Mouse (Mus musculus): ENCODE data around the gene Ccdc125. TPM values are rescaled to one million over a fixed set of nuclear protein-coding genes. Genes with fewer than 3 reads are reported as not detected.
A peak's percentile ranks its signal among the peaks of the same experiment; 100 is the strongest.

Gene Ccdc125
- total RNA-seq (2014; rRNA removed): 1.7 and 1.8 TPM in 2 replicates
- polyA plus RNA-seq (2015; fragmentation: Nextera tagmentation; extraction: Ambion mirVana): 0.81 and 0.86 TPM in 2 replicates

- Histone ChIP-seq H3K27me3 (ENCODE audit: insufficient read depth, low read length) (peaks cover 3% of the 10 kb centered on the region; the same call in 1 of the 2 replicates), H3K4me1 (ENCODE audit: insufficient read depth, low read length) (no peaks in the 10 kb centered on the region), H3K27ac (ENCODE audit: low read depth, low read length) (no peak within 1 kb of the TSS; the same call in 1 of the 2 replicates), H3K9me3 (ENCODE audit: low read length) (no peaks in the 10 kb centered on the region), H3K4me2 (ENCODE audit: low read depth, low read length, poor library complexity, severe bottlenecking) (peak within 1 kb of the TSS; percentile 89), H3K4me3 (ENCODE audit: low read depth, low read length) (peak within 1 kb of the TSS; percentile 47), H3K36me3 (ENCODE audit: insufficient read depth, low read length) (peaks cover 6% of the 10 kb centered on the region), H3K9ac (replicated peaks; ENCODE audit: low read length, poor library complexity, severe bottlenecking) (peak within 1 kb of the TSS; percentile 52)
- ATAC-seq (ENCODE audit: low FRiP score) (peak; percentile 47; the same call in 1 of the 2 replicates), DNase-seq (ENCODE audit: low spot score) (peak; percentile 5)
- TF ChIP-seq CTCF (IDR thresholded peaks at IDR 0.05): no peak
- under 1% methylated on average over 44 of the region's 44 CpGs for WGBS
These were observed at the start of gene Ccdc125 for GRCm38 (mm10) chr13:100669291-100670022. Gene Ccdc125 (plus strand): TSS chr13:100669717.

DNA sequence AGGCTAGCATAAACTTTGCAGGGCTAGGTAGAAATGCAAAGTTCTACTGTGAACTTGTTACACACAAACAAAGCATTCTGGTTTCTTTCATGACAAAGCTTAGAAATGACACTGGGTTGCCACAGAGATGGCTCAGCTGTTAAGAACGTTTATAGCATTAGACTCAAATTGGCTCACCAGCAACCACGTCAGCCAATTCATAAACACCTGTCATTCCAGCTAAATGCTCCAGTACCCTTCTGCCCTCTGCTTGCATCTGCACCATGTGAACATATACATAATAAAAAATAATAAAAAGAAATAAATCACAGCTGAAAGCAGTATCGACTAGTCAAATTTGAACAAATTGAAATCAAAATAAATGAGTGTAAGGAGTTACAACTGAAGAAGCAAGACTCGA, 47.3 kb upstream of the Ccdc125 start:
- H3K36me3 ChIP-seq (ENCODE audit: insufficient read depth, low read length): peaks cover 43% of the 10 kb centered on the region; the same call in 1 of the 2 replicates

GRCm38 (mm10) chr13:100634106-100634691, 35.3 kb upstream of the Ccdc125 start:
- Histone ChIP-seq H3K27ac (ENCODE audit: low read depth, low read length) (no peak overlapping the region), H3K36me3 (ENCODE audit: insufficient read depth, low read length) (peaks cover 41% of the 10 kb centered on the region), H3K9ac (replicated peaks; ENCODE audit: low read length, poor library complexity, severe bottlenecking) (no peak overlapping the region), H3K9me3 (ENCODE audit: low read length) (no peaks in the 10 kb centered on the region), H3K4me1 (ENCODE audit: insufficient read depth, low read length) (no peaks in the 10 kb centered on the region), H3K4me3 (ENCODE audit: low read depth, low read length) (no peak overlapping the region), H3K4me2 (ENCODE audit: low read depth, low read length, poor library complexity, severe bottlenecking) (no peak overlapping the region), H3K27me3 (ENCODE audit: insufficient read depth, low read length) (no peaks in the 10 kb centered on the region)
- no peak for DNase-seq (ENCODE audit: low spot score)
- TF ChIP-seq CTCF (IDR thresholded peaks at IDR 0.05): no peak
- 97% methylated on average over 3 of the region's 3 CpGs for WGBS
- no peak for ATAC-seq (ENCODE audit: low FRiP score)

More for the DNA sequence above, 47.3 kb upstream of the Ccdc125 start:
- Histone ChIP-seq H3K27ac (ENCODE audit: low read depth, low read length) (no peak overlapping the region), H3K27me3 (ENCODE audit: insufficient read depth, low read length) (peaks cover 4% of the 10 kb centered on the region; the same call in 1 of the 2 replicates), H3K4me2 (ENCODE audit: low read depth, low read length, poor library complexity, severe bottlenecking) (no peak overlapping the region), H3K9ac (replicated peaks; ENCODE audit: low read length, poor library complexity, severe bottlenecking) (no peak overlapping the region), H3K4me3 (ENCODE audit: low read depth, low read length) (no peak overlapping the region), H3K9me3 (ENCODE audit: low read length) (no peaks in the 10 kb centered on the region), H3K4me1 (ENCODE audit: insufficient read depth, low read length) (no peaks in the 10 kb centered on the region)
- no peak for TF ChIP-seq CTCF (IDR thresholded peaks at IDR 0.05)
- 92% methylated on average over 4 of the region's 4 CpGs for WGBS
- DNase-seq (ENCODE audit: low spot score): no peak
- ATAC-seq (ENCODE audit: low FRiP score): no peak

- no peaks in the 10 kb centered on the region for H3K9me3 ChIP-seq (ENCODE audit: low read length)
- WGBS: 90% methylated on average over 4 of the region's 4 CpGs
- no peaks in the 10 kb centered on the region for H3K4me1 ChIP-seq (ENCODE audit: insufficient read depth, low read length)
- no peak overlapping the region for H3K4me3 ChIP-seq (ENCODE audit: low read depth, low read length)
- peaks cover 35% of the 10 kb centered on the region for H3K36me3 ChIP-seq (ENCODE audit: insufficient read depth, low read length)
- ATAC-seq (ENCODE audit: low FRiP score): no peak
- DNase-seq (ENCODE audit: low spot score): no peak
- no peaks in the 10 kb centered on the region for H3K27me3 ChIP-seq (ENCODE audit: insufficient read depth, low read length)
- no peak for TF ChIP-seq CTCF (IDR thresholded peaks at IDR 0.05)
- H3K27ac ChIP-seq (ENCODE audit: low read depth, low read length): no peak overlapping the region
- H3K9ac ChIP-seq (replicated peaks; ENCODE audit: low read length, poor library complexity, severe bottlenecking): no peak overlapping the region
- no peak overlapping the region for H3K4me2 ChIP-seq (ENCODE audit: low read depth, low read length, poor library complexity, severe bottlenecking)
These were observed 26.9 kb upstream of the Ccdc125 start for GRCm38 (mm10) chr13:100642471-100643209.

GRCm38 (mm10) chr13:100648223-100648622, 21.3 kb upstream of the Ccdc125 start:
- no peak for ATAC-seq (ENCODE audit: low FRiP score)
- no peak overlapping the region for H3K27ac ChIP-seq (ENCODE audit: low read depth, low read length)
- no peak for TF ChIP-seq CTCF (IDR thresholded peaks at IDR 0.05)
- peaks cover 7% of the 10 kb centered on the region; the same call in 1 of the 2 replicates for H3K4me1 ChIP-seq (ENCODE audit: insufficient read depth, low read length)
- DNase-seq (ENCODE audit: low spot score): no peak
- peaks cover 23% of the 10 kb centered on the region; the same call in 1 of the 2 replicates for H3K36me3 ChIP-seq (ENCODE audit: insufficient read depth, low read length)
- no peaks in the 10 kb centered on the region for H3K27me3 ChIP-seq (ENCODE audit: insufficient read depth, low read length)
- H3K9ac ChIP-seq (replicated peaks; ENCODE audit: low read length, poor library complexity, severe bottlenecking): no peak overlapping the region
- no peak overlapping the region for H3K4me3 ChIP-seq (ENCODE audit: low read depth, low read length)
- no peaks in the 10 kb centered on the region for H3K9me3 ChIP-seq (ENCODE audit: low read length)
- WGBS: 96% methylated on average over 8 of the region's 8 CpGs
- H3K4me2 ChIP-seq (ENCODE audit: low read depth, low read length, poor library complexity, severe bottlenecking): no peak overlapping the region

Data from midbrain, postnatal 0 days (tissue).